Mouse (Mus musculus): ENCODE measurements around the gene Slpi. TPM values are rescaled to one million over a fixed set of nuclear protein-coding genes. Genes with fewer than 3 reads are reported as not detected.

Gene Slpi
- polyA plus RNA-seq, 1 experiment = 9.4 TPM

DNA sequence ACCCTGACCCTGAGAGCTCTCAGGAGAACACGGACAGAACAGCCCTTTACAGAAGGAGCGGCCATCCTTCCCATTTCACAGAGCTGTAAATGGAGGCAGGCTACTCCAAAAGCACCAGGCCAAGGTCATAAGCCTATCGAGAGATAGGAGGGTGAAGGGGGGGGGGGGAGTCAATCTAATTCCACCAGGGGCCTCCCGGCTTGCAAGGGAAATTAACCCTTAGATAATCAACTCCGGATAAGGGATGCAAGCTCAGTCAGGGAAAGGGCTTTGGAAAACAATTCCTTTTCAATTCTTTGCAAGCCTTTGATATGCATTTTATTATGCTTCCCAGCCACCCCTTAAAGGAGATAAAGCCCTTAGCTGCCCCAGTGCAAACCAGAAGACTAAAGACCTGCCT, 39.6 kb upstream of the Slpi start:
- H3K36me3 ChIP-seq (ENCODE audit: control insufficient read depth, insufficient read depth) = peaks cover 50% of the 10 kb centered on the region
- H3K79me2 ChIP-seq (ENCODE audit: control insufficient read depth, insufficient read depth) = peaks cover 14% of the 10 kb centered on the region

DNA sequence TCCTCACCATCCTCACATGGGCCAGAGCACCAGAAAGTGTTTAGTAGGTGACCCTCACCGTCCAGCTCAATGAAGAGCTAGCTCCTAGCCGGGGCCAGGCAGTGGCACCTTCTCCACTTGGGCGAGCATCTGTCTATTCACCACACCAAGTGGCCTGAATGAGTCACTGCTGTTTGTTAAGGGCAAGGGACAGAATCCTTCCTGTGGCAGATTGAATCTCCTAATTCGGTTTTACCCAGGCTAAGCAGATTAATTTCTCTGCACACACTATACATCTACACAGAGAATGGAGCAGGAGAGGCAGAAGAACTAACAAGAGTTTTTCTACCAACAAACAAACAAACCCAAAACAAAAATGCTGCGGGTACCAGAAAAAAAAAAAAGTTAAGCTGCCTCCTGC, 38.1 kb upstream of the Slpi start:
- peaks cover 12% of the 10 kb centered on the region for H3K79me2 ChIP-seq (ENCODE audit: control insufficient read depth, insufficient read depth)
- TF ChIP-seq E2F4 (IDR thresholded peaks at IDR 0.05; ENCODE audit: insufficient read depth) (no peak), MYOG (IDR thresholded peaks at IDR 0.05; ENCODE audit: control insufficient read depth in 1 of 3, insufficient read depth in 1 of 3, insufficient read length in 2 of 3, low read depth in 2 of 3) (no peak), POLR2AphosphoS2 (IDR thresholded peaks at IDR 0.05; ENCODE audit: insufficient read length, low read depth) (no peak), MYOD1 (IDR thresholded peaks at IDR 0.05; ENCODE audit: control insufficient read depth in 1 of 3, insufficient read length in 2 of 3, low read depth in 2 of 3) (no peak), TCF12 (IDR thresholded peaks at IDR 0.05; ENCODE audit: insufficient read depth, poor library complexity, severe bottlenecking) (no peak), SRF (IDR thresholded peaks at IDR 0.05; ENCODE audit: control insufficient read depth, insufficient read length, low read depth) (no peak), MAX (IDR thresholded peaks at IDR 0.05; ENCODE audit: low read depth) (no peak), TCF3 (IDR thresholded peaks at IDR 0.05; ENCODE audit: insufficient read length, low read depth) (no peak), CEBPB (IDR thresholded peaks at IDR 0.05; ENCODE audit: insufficient read depth, poor library complexity, severe bottlenecking) (no peak), REST (IDR thresholded peaks at IDR 0.05; ENCODE audit: insufficient read depth, insufficient read length) (no peak), USF1 (IDR thresholded peaks at IDR 0.05; ENCODE audit: low read depth) (no peak), POLR2A (IDR thresholded peaks at IDR 0.05; ENCODE audit: insufficient read length, low read depth) (no peak)
- H3K27me3 ChIP-seq (ENCODE audit: control insufficient read depth, insufficient read depth, insufficient read length) = no peaks in the 10 kb centered on the region
- peaks cover 52% of the 10 kb centered on the region for H3K36me3 ChIP-seq (ENCODE audit: control insufficient read depth, insufficient read depth)
- no peak overlapping the region for H3K4me3 ChIP-seq
- no peak overlapping the region for H3K4me2 ChIP-seq (ENCODE audit: low read depth)
- H3ac ChIP-seq (ENCODE audit: control insufficient read depth, insufficient read length) = no peak overlapping the region

More for the DNA sequence above, 39.6 kb upstream of the Slpi start:
- Histone ChIP-seq H3K4me3 (no peak overlapping the region), H3K27me3 (ENCODE audit: control insufficient read depth, insufficient read depth, insufficient read length) (no peaks in the 10 kb centered on the region), H3K4me2 (ENCODE audit: low read depth) (no peak overlapping the region), H3ac (ENCODE audit: control insufficient read depth, insufficient read length) (no peak overlapping the region)
- TF ChIP-seq MYOG (IDR thresholded peaks at IDR 0.05; ENCODE audit: control insufficient read depth in 1 of 3, insufficient read depth in 1 of 3, insufficient read length in 2 of 3, low read depth in 2 of 3) (no peak), USF1 (IDR thresholded peaks at IDR 0.05; ENCODE audit: low read depth) (no peak), CEBPB (IDR thresholded peaks at IDR 0.05; ENCODE audit: insufficient read depth, poor library complexity, severe bottlenecking) (no peak), TCF3 (IDR thresholded peaks at IDR 0.05; ENCODE audit: insufficient read length, low read depth) (no peak), MYOD1 (IDR thresholded peaks at IDR 0.05; ENCODE audit: control insufficient read depth in 1 of 3, insufficient read length in 2 of 3, low read depth in 2 of 3) (no peak), MAX (IDR thresholded peaks at IDR 0.05; ENCODE audit: low read depth) (no peak), TCF12 (IDR thresholded peaks at IDR 0.05; ENCODE audit: insufficient read depth, poor library complexity, severe bottlenecking) (no peak), POLR2A (IDR thresholded peaks at IDR 0.05; ENCODE audit: insufficient read length, low read depth) (no peak), SRF (IDR thresholded peaks at IDR 0.05; ENCODE audit: control insufficient read depth, insufficient read length, low read depth) (no peak), REST (IDR thresholded peaks at IDR 0.05; ENCODE audit: insufficient read depth, insufficient read length) (no peak), POLR2AphosphoS2 (IDR thresholded peaks at IDR 0.05; ENCODE audit: insufficient read length, low read depth) (no peak), E2F4 (IDR thresholded peaks at IDR 0.05; ENCODE audit: insufficient read depth) (no peak)

DNA sequence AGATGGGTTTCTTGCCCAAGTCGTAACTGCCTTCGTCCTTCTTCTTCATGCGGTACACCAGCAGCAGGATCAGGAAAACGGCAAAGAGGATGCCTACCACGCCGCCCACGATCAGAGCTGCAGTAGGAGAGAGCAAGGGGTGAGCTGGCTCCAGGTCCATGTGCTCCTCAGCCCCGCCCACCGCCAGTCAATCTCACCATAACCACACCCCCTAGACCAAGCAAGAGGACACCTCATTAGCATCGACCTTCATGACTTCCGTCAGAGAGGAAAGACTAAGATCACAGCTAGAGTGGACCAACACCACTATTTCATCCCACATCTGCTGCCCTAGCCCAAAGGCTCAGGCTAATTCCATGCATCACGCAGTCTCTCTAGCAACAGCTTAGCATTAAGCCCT, 37.2 kb upstream of the Slpi start:
- Histone ChIP-seq H3K4me2 (ENCODE audit: low read depth) (no peak overlapping the region), H3K79me2 (ENCODE audit: control insufficient read depth, insufficient read depth) (peaks cover 9% of the 10 kb centered on the region), H3K36me3 (ENCODE audit: control insufficient read depth, insufficient read depth) (peaks cover 52% of the 10 kb centered on the region), H3K4me3 (no peak overlapping the region), H3K27me3 (ENCODE audit: control insufficient read depth, insufficient read depth, insufficient read length) (no peaks in the 10 kb centered on the region), H3ac (ENCODE audit: control insufficient read depth, insufficient read length) (no peak overlapping the region)
- no peak for TF ChIP-seq CEBPB (IDR thresholded peaks at IDR 0.05; ENCODE audit: insufficient read depth, poor library complexity, severe bottlenecking)
- TF ChIP-seq REST (IDR thresholded peaks at IDR 0.05; ENCODE audit: insufficient read depth, insufficient read length) = no peak
- TF ChIP-seq TCF3 (IDR thresholded peaks at IDR 0.05; ENCODE audit: insufficient read length, low read depth) = no peak
- TF ChIP-seq USF1 (IDR thresholded peaks at IDR 0.05; ENCODE audit: low read depth) = no peak
- TF ChIP-seq E2F4 (IDR thresholded peaks at IDR 0.05; ENCODE audit: insufficient read depth) = no peak
- TF ChIP-seq TCF12 (IDR thresholded peaks at IDR 0.05; ENCODE audit: insufficient read depth, poor library complexity, severe bottlenecking) = no peak
- TF ChIP-seq POLR2AphosphoS2 (IDR thresholded peaks at IDR 0.05; ENCODE audit: insufficient read length, low read depth) = no peak
- TF ChIP-seq SRF (IDR thresholded peaks at IDR 0.05; ENCODE audit: control insufficient read depth, insufficient read length, low read depth) = no peak
- no peak for TF ChIP-seq MYOG (IDR thresholded peaks at IDR 0.05; ENCODE audit: control insufficient read depth in 1 of 3, insufficient read depth in 1 of 3, insufficient read length in 2 of 3, low read depth in 2 of 3)
- no peak for TF ChIP-seq POLR2A (IDR thresholded peaks at IDR 0.05; ENCODE audit: insufficient read length, low read depth)
- TF ChIP-seq MAX (IDR thresholded peaks at IDR 0.05; ENCODE audit: low read depth) = no peak
- TF ChIP-seq MYOD1 (IDR thresholded peaks at IDR 0.05; ENCODE audit: control insufficient read depth in 1 of 3, insufficient read length in 2 of 3, low read depth in 2 of 3) = no peak

DNA sequence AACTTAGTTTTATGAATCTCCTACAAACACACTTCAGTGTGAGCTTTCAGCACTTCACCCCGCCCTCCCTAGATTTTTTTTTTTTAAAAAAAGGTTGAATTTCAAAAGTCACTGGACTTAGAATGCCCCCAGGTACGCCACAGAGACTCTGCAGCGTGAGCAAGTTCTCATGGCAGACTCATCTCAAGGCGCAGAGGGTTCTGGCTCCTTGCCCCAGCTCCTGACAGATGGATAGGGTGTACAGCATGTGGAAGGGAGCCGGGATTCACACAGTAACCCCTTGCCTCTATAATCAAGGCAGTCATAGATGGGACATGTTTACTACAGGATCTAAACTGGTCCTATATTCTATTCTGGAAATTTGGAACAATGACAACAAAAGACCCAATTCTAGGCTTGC, 36.5 kb upstream of the Slpi start:
- TF ChIP-seq POLR2AphosphoS2 (IDR thresholded peaks at IDR 0.05; ENCODE audit: insufficient read length, low read depth) (no peak), TCF12 (IDR thresholded peaks at IDR 0.05; ENCODE audit: insufficient read depth, poor library complexity, severe bottlenecking) (no peak), CEBPB (IDR thresholded peaks at IDR 0.05; ENCODE audit: insufficient read depth, poor library complexity, severe bottlenecking) (no peak), POLR2A (IDR thresholded peaks at IDR 0.05; ENCODE audit: insufficient read length, low read depth) (no peak), MYOD1 (IDR thresholded peaks at IDR 0.05; ENCODE audit: control insufficient read depth in 1 of 3, insufficient read length in 2 of 3, low read depth in 2 of 3) (no peak), SRF (IDR thresholded peaks at IDR 0.05; ENCODE audit: control insufficient read depth, insufficient read length, low read depth) (no peak), MYOG (IDR thresholded peaks at IDR 0.05; ENCODE audit: control insufficient read depth in 1 of 3, insufficient read depth in 1 of 3, insufficient read length in 2 of 3, low read depth in 2 of 3) (no peak), MAX (IDR thresholded peaks at IDR 0.05; ENCODE audit: low read depth) (no peak), USF1 (IDR thresholded peaks at IDR 0.05; ENCODE audit: low read depth) (no peak)
- H3K36me3 ChIP-seq (ENCODE audit: control insufficient read depth, insufficient read depth) = peaks cover 52% of the 10 kb centered on the region

More for the DNA sequence above, 36.5 kb upstream of the Slpi start:
- Histone ChIP-seq H3K79me2 (ENCODE audit: control insufficient read depth, insufficient read depth) (peaks cover 2% of the 10 kb centered on the region), H3K4me3 (no peak overlapping the region), H3K27me3 (ENCODE audit: control insufficient read depth, insufficient read depth, insufficient read length) (no peaks in the 10 kb centered on the region), H3ac (ENCODE audit: control insufficient read depth, insufficient read length) (no peak overlapping the region), H3K4me2 (ENCODE audit: low read depth) (no peak overlapping the region)
